Mouse (Mus musculus): ENCODE measurements around the gene Hyal1.

Gene Hyal1

GRCm38 (mm10) chr9:107594281-107595062 is 17.7 kb downstream of the Hyal1 start:
- DNase-seq (ENCODE audit: low spot score): no peak

GRCm38 (mm10) chr9:107596619-107597569 is 20.2 kb downstream of the Hyal1 start:
- no peak for DNase-seq (ENCODE audit: low spot score)

GRCm38 (mm10) chr9:107598385-107598784 is 21.7 kb downstream of the Hyal1 start:
- no peak for DNase-seq (ENCODE audit: low spot score)

GRCm38 (mm10) chr9:107599433-107599832 is 22.7 kb downstream of the Hyal1 start:
- DNase-seq (ENCODE audit: low spot score): no peak

- DNase-seq (ENCODE audit: low spot score): no peak
These were observed 23.1 kb downstream of the Hyal1 start for GRCm38 (mm10) chr9:107599842-107600241.

GRCm38 (mm10) chr9:107600745-107601144 is 24.0 kb downstream of the Hyal1 start:
- no peak for DNase-seq (ENCODE audit: low spot score)

GRCm38 (mm10) chr9:107601275-107601674 is 24.5 kb downstream of the Hyal1 start:
- no peak for DNase-seq (ENCODE audit: low spot score)

GRCm38 (mm10) chr9:107602068-107602648 is 25.4 kb downstream of the Hyal1 start:
- peak; percentile 88 for DNase-seq (ENCODE audit: low spot score)

GRCm38 (mm10) chr9:107603251-107603650 is 26.5 kb downstream of the Hyal1 start:
- no peak for DNase-seq (ENCODE audit: low spot score)

- DNase-seq (ENCODE audit: low spot score): no peak
These were observed 28.4 kb downstream of the Hyal1 start for GRCm38 (mm10) chr9:107605041-107605661.

- no peak for DNase-seq (ENCODE audit: low spot score)
These were observed 29.9 kb downstream of the Hyal1 start for GRCm38 (mm10) chr9:107606591-107606990.

- no peak for DNase-seq (ENCODE audit: low spot score)
These were observed 30.3 kb downstream of the Hyal1 start for GRCm38 (mm10) chr9:107607036-107607435.

GRCm38 (mm10) chr9:107607653-107608245 is 31.0 kb downstream of the Hyal1 start:
- DNase-seq (ENCODE audit: low spot score): no peak

- DNase-seq (ENCODE audit: low spot score): no peak
These were observed 32.2 kb downstream of the Hyal1 start, which contains the start of gene Sema3b for GRCm38 (mm10) chr9:107608741-107609432. Gene Sema3b, minus strand, starts transcription at chr9:107609229.

GRCm38 (mm10) chr9:107609433-107609830 is 32.7 kb downstream of the Hyal1 start:
- DNase-seq (ENCODE audit: low spot score): no peak

GRCm38 (mm10) chr9:107611456-107612190 is 34.9 kb downstream of the Hyal1 start:
- DNase-seq (ENCODE audit: low spot score): no peak

GRCm38 (mm10) chr9:107612191-107612944 is 35.6 kb downstream of the Hyal1 start:
- peak; percentile 94 for DNase-seq (ENCODE audit: low spot score)

- no peak for DNase-seq (ENCODE audit: low spot score)
These were observed 36.3 kb downstream of the Hyal1 start for GRCm38 (mm10) chr9:107612945-107613569.

- no peak for DNase-seq (ENCODE audit: low spot score)
These were observed 38.3 kb downstream of the Hyal1 start for GRCm38 (mm10) chr9:107615035-107615434.
